Mouse (Mus musculus): ENCODE results near the gene Tecpr2.

Tecpr2 gene

DNA sequence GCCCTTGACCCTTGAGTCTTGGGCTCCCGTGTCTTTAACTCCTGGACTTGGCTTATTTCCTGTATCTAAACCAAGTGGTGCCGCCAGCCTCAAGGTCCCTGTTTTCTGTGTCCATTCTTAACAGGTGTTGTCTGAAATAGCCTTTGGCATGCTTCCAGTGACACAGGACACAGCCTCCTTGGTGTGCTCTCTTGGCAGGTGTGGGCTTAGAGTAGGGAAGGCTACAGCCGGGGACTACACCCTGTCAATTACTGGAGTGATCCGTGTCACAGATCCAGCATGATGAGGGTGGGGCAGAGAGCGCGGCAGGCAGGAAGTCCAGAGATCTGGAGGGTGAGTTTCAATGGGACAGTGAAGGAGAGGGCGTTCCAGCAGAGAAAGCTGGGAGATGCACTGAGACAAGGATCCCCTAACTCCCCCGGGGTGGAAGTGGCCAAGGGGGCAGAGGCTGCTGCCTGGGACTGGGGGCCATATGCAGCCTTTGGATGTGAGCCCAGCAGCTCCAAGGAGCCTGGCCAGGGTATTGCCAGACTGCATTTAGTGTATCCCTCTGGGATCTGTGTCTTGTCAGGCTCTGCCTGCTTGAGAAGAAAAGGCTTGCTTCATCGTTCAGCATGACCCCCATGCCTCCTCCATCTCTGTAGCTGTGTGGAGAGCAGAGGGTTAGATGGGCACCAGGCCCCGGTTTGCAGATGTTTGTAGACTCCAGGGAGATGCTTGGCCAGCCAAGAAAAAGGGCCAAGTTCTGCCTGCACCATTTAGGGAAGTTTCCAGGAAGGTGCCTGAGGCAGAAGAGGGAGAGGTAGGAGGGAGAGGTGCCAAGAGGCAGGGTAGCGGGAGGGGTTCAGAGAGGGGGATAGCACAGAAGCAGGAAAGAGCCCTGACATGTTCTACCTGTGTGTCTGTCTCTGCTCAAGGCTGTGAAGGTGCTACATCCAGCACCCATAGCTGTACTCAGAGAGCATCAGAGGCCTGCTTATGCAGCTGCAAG lies 119.7 kb downstream of the Tecpr2 start:
- DNase-seq: no peak

DNA sequence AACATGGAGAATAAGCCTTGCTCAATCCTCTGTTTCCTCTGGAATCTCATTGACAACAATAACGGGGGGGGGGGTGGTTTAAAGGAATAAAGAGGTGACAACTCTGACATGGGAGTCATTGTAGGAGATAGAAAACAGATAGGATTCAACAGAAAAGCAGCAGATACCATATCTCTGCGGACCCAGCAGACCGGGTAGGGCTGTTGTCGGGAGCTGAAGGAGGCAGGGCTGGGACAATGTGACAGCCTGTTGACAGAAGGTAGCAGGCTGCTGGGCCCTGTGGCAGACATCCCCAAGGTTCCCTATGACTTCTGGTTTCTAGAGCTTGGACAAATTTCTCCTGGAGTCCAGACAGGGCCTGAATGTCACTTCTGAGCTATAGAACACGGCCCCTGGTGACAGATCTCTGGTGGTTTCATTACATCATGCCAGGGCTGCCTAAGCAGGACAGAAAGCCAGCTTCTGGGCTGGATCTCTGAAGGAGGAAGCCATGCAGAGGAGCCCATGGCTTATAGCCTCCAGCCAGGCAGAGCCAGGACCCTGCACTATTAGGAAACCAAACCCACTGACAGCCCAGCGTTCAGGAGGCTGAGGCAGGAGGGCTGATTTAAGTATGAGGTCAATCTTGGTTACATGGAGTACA lies 120.7 kb downstream of the Tecpr2 start:
- DNase-seq: no peak

DNA sequence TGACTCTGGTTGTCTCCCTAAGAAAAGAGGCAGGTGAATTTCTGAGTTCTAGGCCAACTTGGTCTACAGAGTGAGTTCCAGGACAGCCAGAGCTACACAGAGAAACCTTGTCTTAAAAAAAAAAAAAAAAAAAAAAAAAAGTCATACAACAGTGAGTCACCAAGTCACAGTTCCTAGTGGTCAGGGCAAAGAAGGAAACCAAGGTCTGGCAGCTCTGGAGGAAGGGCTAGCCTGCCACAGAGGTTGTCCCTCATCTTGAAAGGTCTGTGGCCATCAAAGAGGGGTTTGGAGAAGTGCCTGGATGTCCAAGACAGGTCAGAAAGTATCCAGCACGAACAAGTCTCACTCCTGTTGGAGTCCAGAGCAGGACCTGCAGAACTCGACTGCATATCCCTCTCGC lies 127.7 kb downstream of the Tecpr2 start:
- no peak for DNase-seq

DNA sequence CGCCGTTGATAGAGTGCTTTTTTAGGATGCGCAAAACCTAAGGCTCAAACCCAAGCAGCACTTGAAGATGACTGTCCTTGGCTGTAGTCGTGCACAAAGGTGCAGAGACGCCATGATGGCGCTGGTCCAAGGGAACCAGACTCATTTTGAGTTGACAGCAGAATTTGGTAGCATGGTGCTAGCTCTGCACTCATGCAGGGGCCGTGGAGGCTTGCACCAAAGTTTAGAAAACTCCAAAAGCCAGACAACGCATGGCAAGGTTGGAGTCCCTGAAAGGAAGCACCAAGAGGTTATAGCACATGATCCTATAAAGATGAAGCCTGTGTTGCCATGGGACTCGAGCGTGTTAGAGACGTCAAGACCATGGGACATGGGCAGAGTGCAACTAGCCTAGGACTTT lies 129.0 kb downstream of the Tecpr2 start:
- DNase-seq: no peak

DNA sequence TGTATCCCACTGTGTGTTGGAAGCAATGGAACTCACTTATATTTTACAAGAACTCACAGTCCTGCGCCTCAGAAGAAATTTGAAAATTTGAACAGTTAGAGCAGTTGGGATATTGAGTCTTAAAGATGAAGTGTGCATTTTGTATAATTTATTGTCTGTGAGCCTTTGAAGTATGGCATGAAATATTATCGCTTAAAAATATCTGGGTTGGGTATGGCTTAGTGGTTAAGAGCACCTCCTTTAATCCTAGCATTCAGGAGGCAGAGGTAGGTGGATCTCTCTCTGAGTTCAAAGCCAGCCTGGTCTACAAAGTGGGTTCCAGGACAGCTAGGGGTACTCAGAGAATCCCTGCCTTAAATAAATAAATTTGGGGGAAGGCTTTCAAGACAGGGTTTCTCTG lies 130.0 kb downstream of the Tecpr2 start:
- no peak for DNase-seq

DNA sequence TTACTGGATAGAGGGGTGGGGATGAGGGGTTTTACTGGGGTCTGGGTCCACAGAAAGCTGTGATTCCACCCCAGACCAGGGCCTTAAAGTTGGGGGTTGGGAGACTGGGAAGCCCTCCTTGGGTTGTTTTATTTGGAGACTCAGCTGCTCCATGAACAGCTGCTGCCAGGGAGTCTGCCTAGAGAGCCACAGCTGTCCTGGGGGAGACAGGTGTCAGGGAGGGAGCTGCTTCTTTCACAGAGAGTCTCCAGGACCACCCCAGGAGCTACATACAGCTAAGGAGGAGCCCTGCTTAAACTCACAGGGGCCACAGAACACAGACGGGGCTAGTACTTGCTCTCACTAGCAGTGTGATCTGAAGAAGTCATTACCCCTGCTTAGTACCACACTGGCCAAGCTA lies 132.1 kb downstream of the Tecpr2 start:
- no peak for DNase-seq

DNA sequence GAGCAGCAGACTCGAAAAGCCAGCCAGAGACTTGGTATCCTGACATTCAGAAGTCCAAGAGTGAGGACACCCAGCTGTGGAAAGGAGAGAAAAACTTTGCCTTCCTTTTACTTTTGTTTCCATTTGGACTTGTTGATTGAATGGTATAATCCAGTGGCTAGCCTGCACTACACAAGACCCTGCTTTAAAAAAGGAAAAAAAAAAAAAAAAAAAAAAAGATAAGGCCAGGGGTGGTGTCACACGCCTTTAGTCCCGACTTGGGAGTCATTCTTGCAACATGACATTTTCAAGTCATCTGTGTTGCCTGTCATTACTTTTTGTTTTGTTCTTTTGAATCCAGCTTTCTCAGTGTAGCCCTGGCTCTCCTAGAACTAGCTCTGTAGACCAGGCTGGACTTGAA lies 132.5 kb downstream of the Tecpr2 start:
- DNase-seq: no peak

All from right cerebral cortex, postnatal 4 days (tissue).